Mouse (Mus musculus) adrenal gland, postnatal 10 days (tissue): ENCODE results near the gene Prh1. TPM values are rescaled to one million over a fixed set of nuclear protein-coding genes. Genes with fewer than 3 reads are reported as not detected.
"Not testable (repeated sequence)": the region's sequence is repeated elsewhere in the genome, so short reads cannot be mapped to it uniquely, and the experiment has no call there.

Experiments used
- DNase-seq: peaks from one replicate; pipeline ENCODE4 v3.0.0; 2021; ENCODE audit warnings: mixed read lengths
- long read RNA-seq, 2 experiments: library from polyadenylated mRNA; stranded (forward); transcript quantifications; one replicate each; pipeline ENCODE4 v2.0.0; 2021
- total RNA-seq, 2 experiments: library from RNA; stranded (reverse); gene quantifications; 2 replicates each; pipeline ENCODE4 v1.2.3; 2021

The Prh1 gene
- total RNA-seq, result not detected
- long read RNA-seq, experiment 1, result 0 reads
- long read RNA-seq, experiment 2, result 0 reads

DNA sequence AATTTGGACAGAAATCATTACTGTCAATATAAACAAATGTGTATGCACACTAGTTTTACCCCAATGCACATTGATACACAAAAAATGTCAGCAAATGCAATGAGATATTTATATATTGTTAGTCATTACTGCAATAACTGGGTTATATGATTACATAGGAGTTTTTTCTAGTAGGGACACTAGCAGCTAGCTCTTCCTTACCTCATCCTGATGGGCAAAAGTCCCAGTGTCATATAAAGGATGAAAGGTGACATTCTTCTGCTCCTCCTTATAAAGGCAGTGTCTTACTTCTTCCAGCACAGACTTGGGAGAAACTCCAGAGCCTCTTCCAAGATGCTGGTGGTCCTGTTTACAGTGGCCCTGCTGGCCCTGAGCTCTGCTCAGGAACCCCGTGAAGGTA lies at the start of gene Prh1:
Prh1 (plus strand) TSS at position 301 of the 400 bp plus-strand sequence.
- not testable (repeated sequence) for DNase-seq

DNA sequence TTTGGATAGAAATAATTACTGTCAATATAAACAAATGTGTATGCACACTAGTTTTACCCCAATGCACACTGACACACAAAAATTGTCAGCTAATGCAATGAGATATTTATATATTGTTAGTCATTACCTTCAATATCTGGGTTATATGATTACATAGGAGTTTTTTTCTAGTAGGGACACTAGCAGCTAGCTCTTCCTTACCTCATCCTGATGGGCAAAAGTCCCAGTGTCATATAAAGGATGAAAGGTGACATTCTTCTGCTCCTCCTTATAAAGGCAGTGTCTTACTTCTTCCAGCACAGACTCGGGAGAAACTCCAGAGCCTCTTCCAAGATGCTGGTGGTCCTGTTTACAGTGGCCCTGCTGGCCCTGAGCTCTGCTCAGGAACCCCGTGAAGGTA lies 26.0 kb downstream of the Prh1 start, which contains the start of gene Prp2:
Prp2 (plus strand) TSS at position 301 of the 400 bp plus-strand sequence.
- DNase-seq, result not testable (repeated sequence)

Other genes starting within 250 kb of the Prh1 start
- gene Gm8882, start 205.7 kb upstream of the Prh1 start, total RNA-seq, result not detected
- not detected for gene Prp2, start 26.1 kb downstream of the Prh1 start, total RNA-seq
- gene A630073D07Rik, start 81.7 kb downstream of the Prh1 start, total RNA-seq, result not detected
- not detected for gene Tas2r120, start 87.1 kb downstream of the Prh1 start, total RNA-seq
- not detected for gene Tas2r121, start 131.2 kb downstream of the Prh1 start, total RNA-seq
- not detected for gene Tas2r122, start 142.1 kb downstream of the Prh1 start, total RNA-seq
- gene Tas2r115, start 168.2 kb downstream of the Prh1 start, total RNA-seq, result not detected
- gene Tas2r124, start 184.9 kb downstream of the Prh1 start, total RNA-seq, result not detected
- gene Tas2r102, start 192.3 kb downstream of the Prh1 start, total RNA-seq, result not detected
- not detected for gene Tas2r136, start 208.4 kb downstream of the Prh1 start, total RNA-seq
- gene Tas2r117, start 233.0 kb downstream of the Prh1 start, total RNA-seq, result not detected